Mouse (Mus musculus): ENCODE data around the gene Ccne1.

Gene Ccne1

DNA sequence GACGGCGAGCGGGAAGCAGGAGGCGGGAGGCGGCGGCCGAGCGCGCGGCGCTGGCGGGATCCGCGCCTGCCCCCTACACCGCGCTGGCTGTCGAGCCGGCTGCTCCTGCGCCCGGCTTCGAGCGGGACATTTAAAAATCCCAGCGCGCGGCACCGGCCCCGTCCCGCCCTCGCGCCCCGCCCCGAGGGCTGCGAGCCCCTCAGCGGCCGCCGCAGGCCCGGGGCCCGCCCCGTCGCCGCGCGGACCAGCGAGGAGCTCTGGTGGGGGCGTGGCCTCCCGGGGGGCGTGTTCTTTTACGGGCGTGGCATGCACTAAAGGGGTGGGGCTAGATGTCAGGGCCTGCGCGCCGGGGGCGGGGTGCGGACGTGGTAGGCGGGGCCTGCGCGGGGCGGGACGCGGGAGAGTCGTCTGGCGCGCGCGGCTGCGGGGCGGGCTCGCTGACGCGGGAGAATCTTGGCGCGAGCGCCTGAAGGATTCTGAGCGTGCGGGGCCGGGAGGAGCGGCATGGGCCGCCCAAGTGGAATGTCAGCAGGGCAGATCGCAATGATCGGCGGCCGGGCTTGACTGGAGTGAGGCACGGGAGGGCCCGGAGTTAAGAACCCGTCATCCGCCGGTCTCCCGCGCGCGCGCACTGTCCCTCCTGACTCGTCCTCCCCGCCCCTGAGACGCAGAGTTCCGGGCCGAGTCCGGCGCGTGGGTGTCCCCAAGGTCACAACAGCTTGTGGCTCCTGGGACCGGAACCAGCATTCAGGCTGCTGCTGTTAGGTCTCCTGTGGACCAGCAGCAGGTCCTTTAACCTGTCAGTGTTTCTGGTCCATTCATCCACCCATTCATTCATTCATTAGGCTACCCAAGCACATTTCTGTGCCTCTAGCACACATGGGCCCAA lies at the start of gene Ccne1:
TSS of gene Ccne1 (minus strand) at position 164 of the 889 bp plus-strand sequence.
- WGBS: under 1% methylated on average over 101 of the region's 102 CpGs

DNA sequence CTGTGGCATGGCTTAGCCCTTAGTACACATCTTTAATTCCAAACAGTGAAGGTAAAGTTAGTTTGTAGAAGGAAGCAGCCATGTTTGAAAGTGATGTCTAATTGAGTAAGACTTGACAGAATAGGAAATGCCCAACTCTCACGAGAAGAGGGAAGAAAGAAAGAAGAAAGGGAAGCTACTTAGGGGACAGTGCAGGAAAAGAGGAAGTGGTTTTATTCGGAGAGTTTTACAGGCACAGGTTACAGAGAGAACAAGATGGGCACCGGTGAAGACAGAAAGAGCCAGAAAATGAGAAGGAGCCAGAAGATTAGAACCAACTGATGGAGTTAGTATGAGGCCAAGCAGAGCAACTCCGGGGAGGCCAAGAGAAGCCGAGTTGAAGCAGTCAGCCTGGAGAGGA lies 48.5 kb upstream of the Ccne1 start:
- WGBS: 84% methylated on average over 5 of the region's 5 CpGs

DNA sequence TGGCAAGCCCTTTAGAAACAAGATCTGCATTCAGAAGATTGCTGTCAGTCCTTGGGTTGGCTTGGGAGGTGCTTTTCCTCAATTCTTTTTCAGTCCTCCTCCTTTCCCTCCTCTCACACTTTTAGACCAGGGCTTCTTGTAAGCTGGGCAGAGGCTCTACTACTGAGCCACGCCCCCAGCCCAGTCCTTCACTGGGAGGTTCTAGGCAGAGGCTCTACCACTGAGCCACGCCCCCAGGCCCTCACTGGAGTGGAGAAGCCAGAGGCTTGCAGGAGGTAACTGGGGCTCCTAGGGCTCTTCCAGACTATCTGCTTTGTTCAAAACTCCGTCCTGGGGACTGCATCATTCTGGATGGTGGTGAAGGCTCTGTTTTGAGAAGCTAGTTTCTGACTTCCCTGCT lies 45.2 kb upstream of the Ccne1 start:
- 96% methylated on average over 3 of the region's 3 CpGs for WGBS

DNA sequence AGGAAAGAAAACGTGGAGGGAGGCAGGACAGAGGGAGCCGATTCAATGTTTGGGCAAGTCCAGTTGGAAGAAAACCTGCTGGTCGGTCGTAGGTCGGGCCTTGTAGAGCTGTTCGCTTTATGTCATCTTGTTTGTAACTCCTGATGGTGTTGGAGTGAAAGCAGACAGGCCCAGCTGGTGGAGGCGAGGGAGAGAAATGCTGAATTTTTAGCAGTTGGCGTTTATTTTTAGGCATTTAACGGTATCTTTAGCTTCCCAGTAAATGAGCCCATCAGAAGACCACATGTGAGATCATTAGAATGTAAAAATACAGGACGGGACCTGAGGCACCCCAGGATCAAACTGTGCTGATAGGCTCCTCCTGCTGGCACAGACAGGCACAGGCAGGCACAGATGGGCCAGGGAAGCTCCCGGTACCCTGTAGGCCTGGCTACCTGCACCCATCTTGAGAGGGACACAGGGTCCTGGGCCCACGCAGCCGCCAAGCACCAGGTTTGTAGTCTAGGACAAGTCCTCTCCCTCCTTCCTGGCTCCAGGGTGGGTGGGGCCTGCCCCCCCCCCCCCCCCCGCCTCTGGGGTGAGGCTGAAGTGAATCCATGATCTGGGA lies 44.5 kb upstream of the Ccne1 start:
- 48% methylated on average over 13 of the region's 14 CpGs for WGBS

DNA sequence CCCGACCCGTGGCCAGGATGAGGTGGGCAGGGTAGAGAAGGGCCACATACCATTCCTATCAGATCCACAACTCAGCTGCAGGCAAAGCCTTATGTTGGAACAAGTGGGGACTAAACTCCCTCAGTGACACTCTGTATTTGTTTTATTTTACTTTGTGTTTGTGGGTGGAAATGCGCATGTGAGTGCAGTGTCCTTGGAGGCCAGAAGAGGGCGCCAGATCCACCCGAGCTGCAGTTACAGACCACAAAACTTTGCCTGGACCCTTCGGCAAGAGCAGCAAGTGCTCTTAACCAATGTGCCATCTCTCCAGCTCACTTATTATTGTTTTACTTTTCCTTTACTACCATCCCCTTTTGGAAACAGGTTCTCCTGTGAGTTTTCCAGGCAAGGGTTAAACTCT lies 40.1 kb upstream of the Ccne1 start:
- 89% methylated on average over 6 of the region's 6 CpGs for WGBS

DNA sequence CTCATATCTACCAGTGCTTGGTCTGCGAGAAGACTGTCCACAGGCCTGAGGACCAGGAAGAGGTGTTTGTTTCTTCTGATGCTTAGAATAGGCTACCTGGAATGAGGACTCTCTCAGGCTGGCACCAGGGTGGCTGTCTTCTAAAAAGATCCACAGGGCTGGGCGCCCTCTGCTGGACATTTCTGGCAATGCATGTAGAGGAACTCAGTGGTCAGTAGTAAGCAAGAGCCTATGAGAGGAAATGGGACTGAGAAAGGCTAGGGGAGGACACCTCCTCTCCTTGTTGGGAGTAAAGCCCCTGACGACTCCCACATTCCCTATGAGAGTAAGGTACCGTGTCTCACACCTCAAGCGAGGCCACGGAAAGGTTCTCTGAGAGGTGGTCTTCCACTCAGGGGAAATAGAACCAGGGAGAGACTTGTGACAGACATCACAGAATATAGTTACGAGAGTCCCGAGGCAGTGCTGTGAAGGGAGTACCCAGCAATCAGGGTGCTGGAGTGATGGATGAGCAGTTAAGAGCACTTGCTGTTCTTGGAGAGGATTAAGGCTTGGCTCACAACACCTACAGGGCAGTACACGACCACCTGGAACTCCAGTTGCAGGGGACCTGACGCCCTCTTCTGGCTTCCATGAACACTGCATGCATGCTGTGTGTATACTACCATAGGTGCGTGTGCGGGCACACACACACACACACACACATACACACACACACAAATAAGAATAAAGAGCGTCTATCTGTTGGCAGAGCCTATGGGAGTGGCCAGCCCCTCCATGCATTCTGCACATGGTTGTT lies 34.6 kb upstream of the Ccne1 start:
- 63% methylated on average over 13 of the region's 13 CpGs for WGBS

DNA sequence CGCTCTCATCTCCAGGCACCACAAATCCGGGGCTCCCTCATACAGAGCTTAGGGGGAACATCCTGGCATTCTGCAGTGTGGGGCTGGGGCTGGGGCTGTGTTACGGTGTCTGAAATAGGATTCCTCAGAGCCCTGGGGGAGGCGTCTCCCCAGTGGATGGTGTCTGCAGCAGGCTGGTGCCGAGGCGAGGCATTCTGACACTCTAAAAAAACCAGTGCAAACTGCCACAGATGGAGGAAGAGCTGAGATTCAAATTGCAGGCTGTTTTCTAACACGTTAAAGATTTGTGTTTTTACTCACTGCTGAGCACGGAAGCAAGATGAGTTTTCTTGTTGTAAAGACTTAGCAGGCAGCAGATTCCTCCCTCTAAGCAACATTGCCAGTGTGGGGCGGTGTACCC lies 33.0 kb upstream of the Ccne1 start:
- 25% methylated on average over 9 of the region's 9 CpGs for WGBS

DNA sequence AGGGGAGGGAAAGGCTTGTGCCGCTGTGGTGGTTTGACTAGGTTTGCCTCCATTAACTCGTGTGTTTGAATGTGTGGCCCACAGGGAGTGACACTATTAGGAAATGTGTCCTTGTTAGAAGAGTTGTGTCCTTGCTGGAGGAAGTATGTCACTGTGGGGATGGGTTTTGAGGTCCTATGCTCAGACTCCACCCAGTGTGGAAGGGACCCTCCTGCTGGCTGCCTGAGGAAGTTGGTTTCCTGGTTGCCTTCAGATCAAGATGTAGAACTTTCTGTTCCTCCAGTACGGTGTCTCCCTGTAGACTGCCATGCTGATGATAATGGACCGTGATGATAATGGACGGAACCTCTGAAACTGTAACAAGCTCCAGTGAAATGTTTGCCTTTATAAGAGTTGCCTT lies 27.1 kb upstream of the Ccne1 start:
- 94% methylated on average over 5 of the region's 5 CpGs for WGBS

DNA sequence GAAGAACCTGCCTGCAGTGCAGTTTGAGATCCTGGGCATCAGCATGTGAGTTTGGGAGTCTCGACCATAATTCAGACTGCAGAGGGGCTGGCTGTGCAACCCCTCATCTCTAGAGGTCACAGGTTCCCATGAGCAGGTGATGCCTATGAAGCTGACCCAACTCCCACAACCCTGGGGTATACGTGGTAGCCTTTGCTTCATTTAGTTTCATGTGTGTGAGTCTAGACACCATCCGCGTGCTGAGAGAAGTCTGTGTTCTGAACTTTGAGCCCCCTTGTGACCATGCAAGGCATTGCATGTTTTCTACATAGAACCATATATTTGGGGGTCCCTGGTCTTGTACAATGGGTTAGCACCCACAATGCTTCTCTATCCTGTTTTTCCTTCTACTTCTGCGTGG lies 23.9 kb upstream of the Ccne1 start:
- 33% methylated on average over 5 of the region's 5 CpGs for WGBS

DNA sequence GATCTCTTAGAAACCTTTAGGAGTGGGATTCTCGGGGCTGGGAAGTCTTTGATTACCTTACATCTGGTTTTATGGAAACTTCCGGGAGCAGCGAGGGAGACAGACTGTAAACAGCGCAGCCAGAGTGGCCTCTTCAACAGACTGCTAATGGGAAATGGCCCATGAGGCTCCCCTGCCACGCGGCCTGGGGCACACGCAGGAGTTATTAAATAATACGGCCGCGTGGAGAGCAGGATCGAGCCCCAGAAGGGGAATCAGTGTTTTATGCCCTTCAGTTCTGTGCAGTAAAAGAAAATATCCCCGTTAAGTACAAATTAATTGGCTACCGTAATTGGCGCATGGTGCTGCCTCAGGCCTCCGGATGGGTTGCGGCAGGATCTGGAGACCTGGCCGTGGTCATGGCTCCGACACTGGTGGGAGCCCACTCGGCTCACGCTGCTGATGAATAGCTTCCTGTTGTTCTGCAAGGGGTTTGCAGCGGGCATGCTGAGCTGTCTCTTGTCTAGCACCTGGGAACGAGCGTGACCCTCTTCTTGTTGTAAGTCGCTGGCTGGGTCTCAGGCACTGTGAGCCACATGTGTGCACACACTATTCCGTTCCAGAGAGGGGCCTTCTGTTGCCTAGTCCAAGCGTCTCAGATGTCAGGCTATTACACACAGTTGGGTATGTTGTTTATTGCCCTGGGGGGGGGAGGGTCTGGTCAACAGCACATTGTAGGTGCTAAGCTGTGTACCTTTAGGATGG lies 22.8 kb upstream of the Ccne1 start:
- WGBS: 79% methylated on average over 26 of the region's 26 CpGs

DNA sequence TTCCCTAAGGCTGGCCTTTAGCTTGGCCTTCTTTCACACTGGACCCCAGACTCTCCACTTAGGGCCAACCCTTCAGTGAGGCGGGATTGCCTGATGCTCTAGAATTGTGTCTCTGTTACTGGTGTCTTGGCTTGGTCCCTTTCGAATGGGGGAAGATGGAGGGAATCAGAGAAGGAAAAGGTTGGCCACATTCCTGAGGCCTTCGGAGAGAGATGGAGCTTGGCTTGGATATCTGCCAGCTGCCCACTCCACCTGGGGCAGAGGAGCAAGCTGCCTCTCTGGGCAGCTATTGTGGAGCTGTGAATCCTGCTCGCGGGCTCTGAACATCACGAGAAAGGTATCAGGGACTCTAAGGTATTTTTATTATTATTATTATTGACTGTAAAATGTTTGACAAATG lies 22.2 kb upstream of the Ccne1 start:
- WGBS: 90% methylated on average over 6 of the region's 6 CpGs

DNA sequence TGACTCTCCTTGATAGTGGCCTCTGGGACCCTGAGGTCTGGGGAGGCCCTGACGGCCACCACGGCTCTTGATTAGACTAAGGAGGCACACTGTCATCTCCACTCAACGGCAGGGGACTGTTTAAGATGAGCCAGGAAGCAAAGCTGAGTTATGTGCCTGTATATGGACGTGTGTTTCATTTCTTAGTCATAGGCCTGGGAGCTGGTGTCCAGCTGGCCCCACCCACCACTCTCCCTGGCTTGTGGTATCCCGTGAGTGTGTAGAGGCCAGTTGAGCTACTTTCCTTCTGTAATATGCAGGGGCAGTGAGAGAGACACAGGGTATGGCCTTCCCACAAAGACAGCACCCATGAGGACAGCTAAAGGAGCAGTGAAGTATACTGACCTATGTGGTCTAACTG lies 20.9 kb upstream of the Ccne1 start:
- 66% methylated on average over 5 of the region's 5 CpGs for WGBS

DNA sequence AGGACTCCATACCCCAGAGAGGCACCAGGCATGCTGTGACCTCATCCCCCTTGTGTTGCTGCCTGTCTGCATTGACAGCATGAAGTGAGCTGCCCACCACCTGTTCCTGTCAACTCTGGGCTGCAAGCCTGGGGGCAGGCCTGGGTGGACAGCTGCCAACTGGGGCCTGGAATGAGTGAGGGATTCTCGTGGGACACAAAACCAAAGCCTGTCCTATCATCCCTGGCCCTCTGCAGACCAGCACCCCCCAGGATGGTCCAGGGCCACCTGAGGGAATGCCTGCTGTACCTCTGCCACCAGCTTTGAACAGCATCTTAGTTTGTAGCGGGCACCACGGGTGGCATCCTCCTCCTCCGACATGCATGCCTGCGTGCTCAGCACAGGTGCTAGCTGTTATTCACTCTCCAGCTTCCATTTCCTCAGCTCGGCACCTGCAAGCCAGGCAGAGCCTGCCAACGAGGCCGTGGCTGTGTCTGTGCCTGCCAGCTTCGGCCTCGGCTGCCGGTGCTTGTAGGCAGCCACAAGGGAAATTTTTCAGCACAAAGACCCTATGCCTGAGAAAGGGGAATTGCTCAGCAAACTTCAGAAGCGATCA lies 18.3 kb upstream of the Ccne1 start:
- 59% methylated on average over 12 of the region's 12 CpGs for WGBS

DNA sequence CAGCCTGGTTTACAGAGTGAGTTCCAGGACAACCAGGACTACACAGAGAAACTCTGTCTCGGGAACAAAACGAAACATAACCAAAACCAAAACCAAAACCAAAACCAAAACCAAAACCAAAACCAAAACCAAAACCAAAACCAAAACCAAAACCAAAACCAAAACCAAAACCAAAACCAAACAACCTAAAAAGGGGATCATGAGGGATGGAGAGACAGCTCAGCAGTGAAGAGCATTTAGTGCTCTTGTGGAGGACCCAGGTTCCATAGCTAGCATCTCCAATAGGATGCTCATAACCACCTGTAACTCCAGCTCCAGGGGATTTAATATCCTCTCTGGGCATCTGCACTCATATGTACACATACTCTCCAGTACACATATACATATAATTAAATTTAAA lies 16.8 kb upstream of the Ccne1 start:
- 94% methylated on average over 2 of the region's 2 CpGs for WGBS

DNA sequence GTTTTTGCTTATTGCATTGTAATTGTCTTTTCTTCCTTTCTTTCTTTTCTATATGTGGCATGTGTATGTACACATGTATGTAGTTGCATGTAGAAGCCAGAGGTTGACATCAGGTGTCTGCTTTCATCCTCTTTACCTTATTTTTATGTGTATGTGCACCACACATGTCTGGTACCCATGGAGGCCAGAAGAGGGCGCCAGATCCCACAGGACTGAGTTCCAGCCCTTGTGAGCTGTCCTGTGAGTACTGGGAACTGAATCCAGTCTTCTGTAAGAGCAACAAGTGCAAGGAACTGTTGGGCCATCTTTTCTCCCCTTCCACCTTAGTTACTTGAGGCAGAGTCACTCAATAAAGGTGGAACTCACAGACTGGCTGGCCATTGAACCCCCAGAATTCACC lies 11.3 kb upstream of the Ccne1 start:
- WGBS: 3% methylated on average over 1 of the region's 1 CpGs

DNA sequence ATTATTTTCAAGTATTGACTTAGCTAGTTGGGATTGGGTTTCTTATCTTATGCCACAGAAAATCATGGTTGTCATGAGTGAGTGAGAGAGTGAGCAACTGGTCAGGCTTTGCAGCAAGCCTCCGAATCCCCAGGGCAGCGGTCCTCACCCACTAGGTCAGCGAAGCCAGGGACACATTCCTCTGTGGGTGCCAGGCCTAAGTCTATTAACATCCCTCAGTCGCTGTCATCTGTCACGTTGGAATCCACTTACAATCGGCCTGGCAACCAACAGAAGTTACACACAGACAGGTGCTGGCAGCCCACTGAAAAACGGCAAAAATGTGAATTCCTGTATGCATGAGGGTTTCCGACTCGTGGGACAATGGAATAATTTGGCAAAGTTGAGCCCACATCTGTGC lies 5.1 kb upstream of the Ccne1 start:
- WGBS: 89% methylated on average over 9 of the region's 9 CpGs

DNA sequence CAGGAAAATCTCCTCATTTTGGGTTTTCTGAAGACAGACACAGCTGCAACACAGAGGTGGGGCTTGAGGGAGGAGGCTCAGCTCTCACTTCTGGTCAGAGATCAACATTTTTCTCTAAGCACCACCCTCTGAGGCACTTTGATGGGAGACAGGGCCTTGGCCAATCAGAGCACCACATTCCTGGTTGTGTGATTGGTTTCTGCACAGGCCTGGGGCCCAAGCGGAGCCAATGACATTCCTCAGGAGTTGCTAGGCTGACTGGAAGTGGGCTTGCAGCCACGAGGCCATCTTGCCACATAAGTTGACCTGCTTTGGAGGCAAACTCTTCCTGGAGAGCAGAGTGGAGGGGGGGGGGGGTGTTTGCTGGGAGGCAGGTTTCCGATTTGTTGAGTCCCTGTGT lies 4.7 kb upstream of the Ccne1 start:
- 68% methylated on average over 3 of the region's 3 CpGs for WGBS

DNA sequence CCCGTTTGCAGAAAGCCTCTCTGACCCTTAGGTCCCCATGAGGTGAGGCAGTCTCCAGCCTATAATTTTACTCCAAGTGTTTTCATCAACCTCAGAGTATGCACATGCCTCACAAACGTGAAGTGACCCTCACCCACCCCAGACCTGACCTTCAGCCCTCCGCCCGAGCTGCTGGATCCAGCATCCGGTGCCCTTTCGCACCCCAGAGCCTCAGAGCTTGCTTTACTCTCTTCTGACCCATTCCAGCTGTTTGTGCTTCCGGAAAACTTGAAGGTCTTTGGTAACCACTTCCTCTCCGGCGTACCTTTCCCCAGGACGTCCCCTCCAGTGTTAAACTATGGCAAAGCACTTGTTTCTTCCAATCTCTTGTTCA lies 912 bp upstream of the Ccne1 start:
- WGBS: 34% methylated on average over 10 of the region's 10 CpGs

DNA sequence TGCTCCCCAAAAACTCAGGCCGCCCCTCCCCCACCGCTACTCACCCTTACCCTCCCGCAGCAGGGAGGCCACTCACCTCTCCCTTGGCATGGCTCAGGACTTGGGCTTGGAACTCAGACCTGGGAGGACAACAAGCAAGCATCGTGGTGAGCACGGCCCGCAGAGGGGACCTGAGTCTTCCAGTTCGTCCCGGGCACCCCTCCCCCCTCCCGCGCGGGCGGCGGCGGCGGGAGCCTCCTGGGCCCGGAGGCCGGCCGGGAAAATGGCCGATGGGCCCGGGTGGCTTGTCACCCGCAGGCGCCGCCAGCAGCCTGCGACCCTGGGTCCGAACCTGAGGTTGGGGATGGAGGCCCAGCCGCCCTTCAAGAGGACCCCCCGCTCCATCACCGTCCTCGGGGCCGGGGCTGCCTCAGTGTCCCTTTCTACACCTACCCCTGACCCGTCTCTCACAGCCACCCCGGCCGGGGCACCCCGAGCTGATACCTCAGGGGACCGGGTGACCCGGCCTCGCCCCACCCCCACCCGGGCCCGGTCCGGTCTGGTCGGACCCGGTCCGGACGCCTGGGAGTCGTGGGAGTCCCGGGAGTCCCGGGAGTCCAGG lies 523 bp downstream of the Ccne1 start:
- under 1% methylated on average over 47 of the region's 47 CpGs for WGBS

DNA sequence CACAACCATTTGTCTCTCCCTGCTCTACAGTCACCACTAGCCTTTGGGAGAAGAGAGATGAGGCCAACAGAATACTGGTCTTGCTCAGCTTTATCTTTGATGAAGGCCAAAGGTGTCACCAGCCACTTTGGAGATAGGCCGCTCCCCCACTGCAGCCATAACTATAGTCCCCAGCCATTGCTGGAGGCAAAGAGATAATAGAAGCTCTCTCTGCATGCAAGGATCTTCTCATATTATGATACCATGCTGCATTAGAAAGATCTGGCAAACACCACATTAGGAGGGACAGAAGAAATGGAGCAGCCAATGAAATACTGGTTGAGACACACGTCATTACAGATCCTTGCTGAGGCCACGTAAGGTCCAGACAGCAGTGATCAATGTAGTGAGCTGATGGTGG lies 2.0 kb downstream of the Ccne1 start:
- WGBS: 96% methylated on average over 3 of the region's 3 CpGs

DNA sequence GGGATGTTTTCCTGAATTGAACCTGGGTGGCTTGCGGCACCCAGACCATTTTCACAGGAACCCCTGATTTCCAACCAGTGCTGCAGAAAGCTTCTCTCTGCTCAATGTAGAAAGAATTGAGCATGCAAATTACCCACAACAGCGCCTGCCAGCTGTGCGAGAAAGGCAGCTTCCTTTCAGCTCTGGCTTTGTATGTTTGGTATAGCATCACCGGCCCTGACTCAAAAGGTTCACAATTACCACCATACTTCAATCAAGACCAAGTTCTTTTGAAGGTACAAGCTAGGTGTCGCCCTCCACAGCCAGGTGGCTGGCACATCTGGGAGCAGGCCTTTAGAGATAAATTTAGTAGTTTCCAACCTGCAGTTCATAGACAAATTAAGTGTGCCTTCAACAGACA lies 3.2 kb downstream of the Ccne1 start:
- WGBS: 84% methylated on average over 5 of the region's 5 CpGs
